Mouse (Mus musculus): ENCODE measurements around the gene Cercam.

DNA sequence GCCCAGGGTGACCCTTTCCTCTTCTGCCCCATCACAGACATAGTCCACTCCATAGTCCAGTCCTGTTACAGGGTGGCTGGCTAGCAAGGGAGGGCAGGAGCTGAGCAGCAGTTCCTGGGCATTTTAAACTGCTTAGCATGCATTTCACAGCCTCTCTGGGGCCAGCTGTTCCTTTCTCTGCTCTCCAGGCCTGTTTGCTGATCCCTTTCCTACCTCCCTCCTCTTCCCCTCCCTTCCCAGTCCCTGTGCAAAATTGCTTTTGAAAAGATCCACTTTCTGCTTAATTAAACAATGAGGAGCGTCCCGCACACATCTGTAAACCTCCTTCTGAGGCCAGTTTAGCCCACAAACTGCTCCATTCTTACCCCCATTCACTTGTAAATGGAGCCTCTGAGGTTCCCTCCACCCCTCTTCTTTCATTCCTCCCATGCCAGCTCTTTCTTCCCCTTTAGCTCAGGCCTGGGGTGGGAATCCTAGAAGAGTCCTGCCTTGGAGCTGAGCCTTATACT lies 33.5 kb upstream of the Cercam start:
- no peak for TF ChIP-seq EP300 (optimal IDR thresholded peaks at IDR 0.05)
- TF ChIP-seq CTCF (IDR thresholded peaks at IDR 0.05; ENCODE audit: low read depth), result no peak

All from stomach, postnatal 0 days (tissue).